Mouse (Mus musculus) cerebellum, adult (tissue): ENCODE results near the gene Macrod2.
A peak's percentile ranks its signal among the peaks of the same experiment; 100 is the strongest.

Experiments
- ATAC-seq: cut with Nextera tagmentation; 2 replicates; pipeline ENCODE4 v1.9.2; 2017; ENCODE audit warnings: mild to moderate bottlenecking, moderate library complexity, mixed read lengths; ENCODE audit not compliant: insufficient number of reproducible peaks, low FRiP score, low TSS enrichment

The Macrod2 gene

GRCm38 (mm10) chr2:141863628-141864165 lies 1468.6 kb downstream of the Macrod2 start:
- ATAC-seq: peak; percentile 80

- no peak for ATAC-seq
Measured at GRCm38 (mm10) chr2:141870930-141871329, 1475.8 kb downstream of the Macrod2 start.

GRCm38 (mm10) chr2:141876155-141876851 lies 1481.2 kb downstream of the Macrod2 start:
- ATAC-seq: no peak

DNA sequence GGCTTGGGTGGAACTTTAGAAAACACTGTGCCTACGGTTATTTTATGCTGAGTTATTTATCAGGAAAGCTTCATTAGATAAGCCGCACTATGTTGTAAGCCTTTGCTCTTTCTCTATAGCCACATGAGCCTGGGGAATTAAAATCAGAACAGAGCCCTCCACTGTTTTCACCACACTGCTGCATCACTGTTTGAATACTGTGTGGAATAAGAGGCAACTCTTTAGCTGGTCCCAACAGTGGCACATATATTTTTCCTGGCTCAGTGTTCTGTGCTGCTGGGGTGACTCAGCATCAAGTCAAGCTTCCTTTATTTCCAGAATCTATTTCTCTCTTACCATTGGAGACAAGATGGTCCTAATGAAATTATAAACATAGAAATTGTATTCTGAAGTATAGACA lies 1481.8 kb downstream of the Macrod2 start:
- ATAC-seq: no peak

DNA sequence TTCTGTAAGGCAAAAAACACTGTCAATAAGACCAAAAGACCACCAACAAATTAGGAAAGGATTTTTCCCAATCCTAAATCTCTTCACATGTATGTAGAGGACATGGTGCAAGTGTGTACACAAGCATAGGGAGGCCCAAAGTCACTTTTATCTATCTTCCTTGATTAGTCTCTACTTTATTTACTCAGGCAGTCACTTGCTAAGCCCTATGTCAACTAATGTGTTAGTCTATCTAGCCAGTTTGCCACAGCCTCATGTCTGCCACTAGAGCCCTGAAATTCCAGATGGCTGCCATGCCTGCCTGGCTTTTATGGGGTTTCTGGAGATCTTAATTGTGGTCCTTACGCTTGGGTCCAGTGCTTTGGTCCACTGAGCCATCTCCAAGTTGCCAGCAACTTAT lies 1483.4 kb downstream of the Macrod2 start:
- no peak for ATAC-seq

- ATAC-seq: no peak
Measured at GRCm38 (mm10) chr2:141879711-141880110, 1484.6 kb downstream of the Macrod2 start.

DNA sequence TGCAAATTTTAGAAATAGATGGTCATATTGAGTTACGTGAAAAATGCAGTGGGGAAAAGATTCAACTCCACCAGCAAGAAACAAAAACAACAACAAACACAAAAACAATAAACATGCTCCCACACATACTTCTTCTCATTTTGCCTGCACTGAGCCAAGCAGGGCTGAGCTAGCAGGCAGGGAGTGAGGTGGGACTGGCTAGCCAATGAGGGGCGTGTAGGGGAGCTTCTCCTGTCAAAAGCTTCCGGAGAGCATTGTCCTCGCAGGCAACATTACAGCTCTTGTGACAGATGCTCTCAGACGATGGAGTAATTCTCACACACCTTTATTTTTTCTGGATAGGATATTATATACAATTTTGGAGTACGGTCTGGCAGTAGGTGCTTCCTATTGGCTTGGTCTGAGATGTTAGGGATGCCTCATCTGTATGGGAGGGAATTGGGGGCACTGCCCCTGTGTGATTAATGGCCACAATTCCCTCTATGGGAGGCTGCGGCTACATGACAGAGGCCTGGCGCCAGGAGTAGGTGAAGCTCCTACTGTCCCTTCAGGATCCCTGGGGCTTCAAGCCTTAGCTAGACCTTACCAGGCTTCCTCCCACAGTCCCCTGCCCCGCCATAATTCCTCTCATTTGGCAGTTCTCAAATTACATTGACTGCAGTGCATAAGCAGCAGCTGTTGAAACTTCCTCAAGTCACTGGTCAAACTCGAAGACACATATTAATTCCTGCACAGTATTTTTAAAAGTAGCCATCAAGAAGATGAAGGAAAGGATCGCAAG lies 1491.8 kb downstream of the Macrod2 start:
- ATAC-seq: no peak

DNA sequence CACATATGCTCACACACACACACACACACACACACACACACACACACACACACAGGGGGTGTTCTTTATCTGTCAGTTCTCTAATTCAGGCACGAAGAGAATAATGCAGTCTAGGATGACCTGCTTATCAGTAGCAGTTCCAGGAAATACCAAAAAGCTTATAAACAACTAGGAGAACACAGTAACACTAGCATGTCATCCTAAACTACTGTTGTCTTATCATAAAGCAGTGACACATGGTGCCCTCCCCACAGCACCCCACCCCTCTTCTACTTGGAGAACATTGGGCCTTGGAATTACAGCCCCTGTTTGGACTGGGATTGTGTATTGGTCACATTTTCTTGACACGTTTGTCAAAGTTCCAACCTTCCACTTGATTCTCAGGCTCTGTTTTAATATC lies 1494.4 kb downstream of the Macrod2 start:
- ATAC-seq: no peak

DNA sequence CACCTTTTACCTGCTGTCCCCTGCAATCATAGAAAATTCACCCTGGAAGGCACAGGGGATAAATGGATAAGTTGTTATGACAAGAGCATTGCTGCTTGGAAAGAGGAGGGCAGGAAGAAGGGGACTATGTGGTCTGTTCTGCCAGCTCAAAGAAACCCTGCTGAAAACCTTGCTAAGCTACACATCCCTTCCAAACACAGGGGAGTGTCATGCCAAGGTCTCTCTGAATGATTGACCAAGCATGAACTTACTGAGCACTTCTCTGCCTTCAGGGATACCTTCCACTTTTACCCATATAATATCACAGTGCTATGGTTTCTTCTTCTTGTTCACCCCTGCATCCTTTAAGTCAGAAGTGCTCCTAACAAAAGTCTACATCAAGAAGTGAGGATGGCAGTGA lies 1502.8 kb downstream of the Macrod2 start:
- 0 out of 2 replicates have a peak, but pooled peaks have one; percentile 20 for ATAC-seq

DNA sequence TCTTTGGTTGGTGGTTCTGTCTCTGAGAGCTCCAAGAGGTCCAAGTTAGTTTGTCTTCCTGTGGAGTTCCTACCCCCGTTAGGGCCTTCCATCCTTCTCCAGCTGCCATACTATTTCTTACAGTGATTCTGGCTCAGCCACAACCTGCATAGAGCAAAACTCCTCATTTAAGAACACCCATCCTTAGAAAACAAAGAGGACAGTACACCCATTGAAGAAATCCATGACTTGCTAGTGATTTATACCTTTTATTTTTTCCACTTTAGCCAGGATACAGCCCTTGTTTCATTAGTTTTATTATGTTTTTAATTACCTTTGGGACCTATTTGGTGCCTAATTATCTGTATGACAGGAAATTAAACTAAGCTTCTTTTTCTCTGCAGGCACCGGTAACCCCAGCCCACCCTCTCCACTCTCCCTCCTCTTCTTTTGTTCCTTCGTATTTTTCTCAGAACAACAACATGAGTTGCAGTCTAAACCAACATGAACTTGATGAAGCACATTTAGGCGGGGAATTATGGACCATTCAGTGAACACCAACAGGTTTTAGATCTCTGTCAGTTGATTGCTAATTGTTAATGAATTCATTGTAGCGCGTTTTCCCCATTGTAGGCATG lies 1516.8 kb downstream of the Macrod2 start:
- ATAC-seq: no peak

GRCm38 (mm10) chr2:141913486-141913885 lies 1518.4 kb downstream of the Macrod2 start:
- ATAC-seq: no peak

DNA sequence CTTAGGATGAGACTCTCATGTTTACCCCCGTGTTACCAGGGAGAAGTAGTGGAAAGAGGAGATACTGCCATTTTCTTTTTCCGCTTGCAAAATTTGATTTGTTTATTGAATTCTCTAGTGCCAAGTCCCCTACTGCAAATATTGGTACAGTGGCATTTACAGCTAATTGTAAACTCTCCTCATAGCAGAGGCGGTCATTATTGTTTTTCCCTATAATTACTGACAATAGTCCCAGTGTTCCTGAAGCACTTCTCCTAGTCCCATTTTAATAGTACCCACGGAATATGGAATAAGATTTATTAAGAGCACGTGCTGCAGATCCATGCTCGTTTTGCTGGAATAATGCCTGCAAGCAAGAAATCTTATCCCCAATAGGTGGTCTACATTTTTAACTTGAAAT lies 1518.8 kb downstream of the Macrod2 start:
- no peak for ATAC-seq

DNA sequence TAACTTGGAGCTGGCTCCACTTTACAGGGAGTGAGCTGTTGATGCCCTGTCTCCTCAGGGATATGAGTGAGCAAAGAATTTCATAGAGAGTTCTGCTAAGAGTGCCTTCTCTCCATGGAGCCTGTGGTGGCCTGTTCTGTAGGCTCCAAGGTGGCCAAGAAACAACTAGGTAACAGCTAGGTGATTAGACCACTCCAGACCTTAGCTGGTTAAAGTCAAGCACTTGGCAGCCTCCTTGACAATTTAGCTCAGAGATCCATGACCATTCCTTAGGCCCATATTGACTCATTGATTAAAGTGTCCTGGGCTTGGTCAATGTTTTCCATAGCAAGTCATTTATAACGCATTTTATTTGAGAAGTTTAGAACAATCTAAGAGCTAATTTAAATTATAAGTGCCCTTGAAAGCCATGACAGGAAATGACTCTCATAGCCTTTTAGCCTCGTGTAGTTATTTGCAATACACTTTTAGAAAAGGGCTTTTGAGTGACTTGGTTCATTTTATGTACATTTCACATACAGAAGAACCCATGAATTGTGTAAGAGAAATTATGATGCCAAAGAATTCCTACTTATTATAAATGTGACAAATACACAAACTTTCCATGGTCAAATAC lies 1525.4 kb downstream of the Macrod2 start:
- ATAC-seq: no peak

DNA sequence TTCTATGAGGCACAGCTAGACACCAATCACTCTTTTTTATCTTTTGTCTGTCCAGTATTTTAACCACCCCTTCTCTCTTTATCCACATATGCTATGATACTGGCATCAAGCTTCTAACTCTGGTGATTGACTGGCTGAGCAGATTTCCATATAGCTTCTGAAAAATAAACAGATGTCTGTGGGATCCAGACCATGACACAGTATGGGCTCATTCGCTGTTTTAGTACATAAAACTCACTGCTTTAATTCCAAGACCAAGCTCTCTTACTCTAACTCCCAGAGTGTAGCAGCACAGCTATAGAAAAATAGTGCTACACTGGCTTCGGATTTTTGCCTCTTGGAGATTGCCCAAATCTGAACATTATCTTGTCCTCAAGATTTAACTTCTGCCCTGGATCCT lies 1540.0 kb downstream of the Macrod2 start:
- ATAC-seq: no peak

- no peak for ATAC-seq
Measured at GRCm38 (mm10) chr2:141954795-141955194, 1559.7 kb downstream of the Macrod2 start.

DNA sequence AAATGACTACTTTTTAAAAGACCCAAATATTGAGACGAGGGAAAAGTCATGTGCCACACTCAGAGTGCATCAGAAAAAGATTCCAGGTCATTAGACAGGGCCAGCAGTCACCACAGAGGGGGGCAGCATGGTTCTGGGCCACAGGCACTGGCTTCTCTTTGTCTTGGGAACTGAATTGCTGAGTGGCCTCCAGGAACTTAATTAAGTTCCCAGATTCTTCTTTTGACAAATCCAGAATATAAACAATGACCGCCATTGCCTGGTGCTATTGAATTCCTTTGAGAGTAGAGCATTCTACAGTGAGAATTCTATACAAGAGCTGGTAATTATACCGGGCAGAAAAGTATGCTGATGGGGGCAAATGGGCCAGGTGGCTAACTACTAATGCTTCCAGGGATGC lies 1560.1 kb downstream of the Macrod2 start:
- ATAC-seq: peak; percentile 64; the same call in 1 of the 2 replicates

DNA sequence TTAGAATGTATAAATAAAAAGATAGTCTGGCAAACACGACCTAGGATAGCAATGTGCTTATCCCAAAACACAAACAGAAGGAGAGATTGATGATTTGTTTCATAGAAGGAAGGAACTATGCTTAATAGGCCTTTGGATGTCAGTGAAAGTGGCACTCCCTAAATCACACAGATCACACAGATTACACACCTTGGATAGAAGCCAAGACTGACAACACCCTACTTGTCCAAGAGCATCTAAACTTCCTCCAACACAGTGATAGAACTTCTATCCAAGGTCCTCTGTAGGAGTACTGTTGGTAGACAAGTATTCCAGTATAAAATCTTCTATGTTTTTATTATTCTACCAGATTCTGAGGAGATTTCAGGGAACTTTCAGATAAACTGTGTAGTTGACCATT lies 1567.8 kb downstream of the Macrod2 start:
- ATAC-seq: no peak

DNA sequence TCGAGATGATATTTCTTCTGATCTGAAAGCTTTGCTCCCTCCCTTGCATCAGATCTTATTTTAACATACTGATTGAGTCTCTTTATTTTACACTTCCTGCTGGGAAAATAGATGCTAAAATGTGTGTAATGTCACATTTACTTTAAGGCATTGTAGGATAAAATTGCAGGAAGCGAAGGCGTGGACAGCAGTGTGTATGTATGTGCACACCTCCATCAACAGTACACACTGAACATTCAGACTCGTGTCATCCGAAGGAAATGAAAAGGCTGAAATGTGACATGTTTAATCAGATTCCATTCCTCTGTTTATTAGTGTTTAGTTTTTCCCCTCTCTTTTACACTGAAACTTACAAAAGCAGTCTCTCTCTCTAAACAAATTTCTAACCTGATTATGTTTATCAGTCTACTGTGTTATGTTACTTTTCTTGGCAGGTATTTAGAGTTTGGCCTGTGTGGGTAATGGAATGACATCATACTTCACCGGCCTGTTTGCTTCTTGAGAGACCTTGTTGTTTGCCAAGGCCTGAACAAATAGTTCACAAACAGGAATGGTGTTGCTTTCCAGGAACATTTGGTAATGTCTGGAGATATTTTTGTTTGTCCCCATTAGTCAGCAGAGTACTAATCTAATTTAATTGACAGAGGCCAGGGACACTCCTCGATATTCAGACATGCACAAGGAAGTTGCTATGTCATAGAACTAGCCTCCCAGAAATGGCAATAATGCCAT lies 1588.7 kb downstream of the Macrod2 start:
- peak; percentile 66 for ATAC-seq

DNA sequence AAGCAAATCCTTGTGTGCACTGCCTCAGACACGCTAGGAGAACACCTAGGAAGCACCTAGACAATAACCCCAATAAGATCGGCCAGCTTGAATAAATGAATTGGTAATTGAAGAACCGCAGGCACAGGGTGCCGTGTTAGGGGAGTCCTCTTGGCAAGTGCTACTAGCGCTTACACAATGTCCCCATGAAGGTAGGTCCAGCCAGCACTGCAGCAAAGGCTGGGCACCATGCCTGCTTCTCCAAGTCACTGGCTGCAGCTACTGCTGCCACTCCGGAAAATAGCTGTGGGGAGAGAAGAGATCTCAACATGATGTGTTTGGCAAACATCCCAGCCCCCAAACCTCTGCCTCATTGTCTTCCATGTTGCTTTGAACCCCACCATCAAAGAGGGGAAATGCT lies 1603.8 kb downstream of the Macrod2 start:
- ATAC-seq: peak; percentile 95

GRCm38 (mm10) chr2:142024534-142025155 lies 1629.5 kb downstream of the Macrod2 start:
- no peak for ATAC-seq
